Mouse (Mus musculus) brain, embryonic 14.5 days (tissue): ENCODE data around the gene Stk40. TPM values are rescaled to one million over a fixed set of nuclear protein-coding genes. Genes with fewer than 3 reads are reported as not detected.
A peak's percentile ranks its signal among the peaks of the same experiment; 100 is the strongest.
"Not testable (repeated sequence)": the region's sequence is repeated elsewhere in the genome, so short reads cannot be mapped to it uniquely, and the experiment has no call there.

Source experiments
- DNase-seq: peaks from one replicate; pipeline ENCODE4 v3.0.0-alpha.2; 2011; ENCODE audit warnings: low read depth
- CTCF ChIP-seq: fragments of 200-500 bp; IDR thresholded peaks from 2 replicates; pipeline ENCODE4 v1.5.1; 2012; ENCODE audit warnings: inconsistent platforms, mild to moderate bottlenecking, moderate library complexity, borderline replicate concordance; ENCODE audit not compliant: insufficient read depth, insufficient read length; ENCODE audit errors: extremely low read depth
- POLR2A ChIP-seq: fragments of 200-500 bp; IDR thresholded peaks from 2 replicates; pipeline ENCODE4 v1.6.1; 2012; ENCODE audit warnings: mild to moderate bottlenecking, inconsistent platforms, borderline replicate concordance; ENCODE audit not compliant: poor library complexity, insufficient read depth, insufficient read length, severe bottlenecking; ENCODE audit errors: extremely low read depth
- polyA plus RNA-seq: library from polyadenylated mRNA; depleted of rRNA; stranded (reverse); fragments of >200 nt; gene quantifications from 2 replicates; pipeline ENCODE4 v1.2.3, GENCODE M21; 2012

The Stk40 gene
- polyA plus RNA-seq, 1 experiment: 28.1 TPM

GRCm38 (mm10) chr4:126081601-126082000 lies 22.2 kb upstream of the Stk40 start:
- no peak for DNase-seq
- no peak for TF ChIP-seq CTCF
- TF ChIP-seq POLR2A: no peak

- no peak for TF ChIP-seq POLR2A
- TF ChIP-seq CTCF: no peak
- DNase-seq: no peak
These were observed 20.7 kb upstream of the Stk40 start for GRCm38 (mm10) chr4:126083021-126083420.

GRCm38 (mm10) chr4:126084382-126084781 lies 19.4 kb upstream of the Stk40 start:
- DNase-seq: no peak
- TF ChIP-seq POLR2A (no peak), CTCF (no peak)

DNA sequence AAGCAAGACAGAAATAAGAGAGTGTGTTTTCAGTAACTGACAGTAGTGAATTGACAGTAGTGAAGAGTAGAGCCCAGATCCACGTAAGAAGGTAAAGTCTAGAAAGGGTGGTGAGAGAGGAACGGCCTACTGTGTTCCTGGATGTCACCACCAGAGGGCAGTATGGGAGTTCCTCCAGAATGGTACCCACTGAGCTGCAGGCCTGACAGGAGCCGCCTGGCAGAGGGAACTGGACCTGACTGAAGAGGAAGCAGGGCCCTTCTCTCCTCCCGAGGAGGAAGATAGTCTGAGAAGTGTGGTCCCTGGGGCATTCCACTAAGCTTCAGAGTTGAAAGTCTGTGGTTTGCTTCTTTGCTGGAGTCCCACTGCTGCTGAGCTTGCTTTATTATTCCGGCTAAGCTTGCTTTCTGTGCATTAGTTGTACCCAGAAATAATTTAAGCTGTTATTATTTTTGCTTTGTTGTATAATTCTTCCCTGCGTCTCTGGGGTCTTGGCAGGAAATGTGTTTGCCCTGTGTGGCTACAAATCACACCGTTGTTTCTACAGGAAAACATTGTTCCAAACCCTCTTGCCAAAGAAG lies 17.7 kb upstream of the Stk40 start:
- TF ChIP-seq CTCF (peak; percentile 93), POLR2A (no peak)
- peak; percentile 90 for DNase-seq

GRCm38 (mm10) chr4:126090101-126090847 lies 13.5 kb upstream of the Stk40 start:
- TF ChIP-seq POLR2A: no peak
- TF ChIP-seq CTCF: no peak
- DNase-seq: no peak

DNA sequence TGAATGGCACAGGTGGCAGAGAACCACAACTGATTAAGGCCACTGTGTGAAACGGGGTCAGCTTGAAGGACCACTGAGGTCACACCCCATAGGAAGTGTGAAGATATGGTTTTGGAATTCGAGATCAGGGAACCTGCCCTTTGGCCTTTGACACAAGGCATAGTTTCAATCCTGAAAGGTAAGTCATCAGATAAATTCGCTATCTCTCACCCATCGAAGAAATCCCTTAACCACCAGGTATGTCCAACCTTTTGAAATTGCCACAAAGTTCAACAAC lies 13.0 kb upstream of the Stk40 start:
- no peak for DNase-seq
- TF ChIP-seq CTCF (no peak), POLR2A (no peak)

- TF ChIP-seq CTCF (no peak), POLR2A (no peak)
- DNase-seq: no peak
These were observed 11.9 kb upstream of the Stk40 start for GRCm38 (mm10) chr4:126091873-126092272.

DNA sequence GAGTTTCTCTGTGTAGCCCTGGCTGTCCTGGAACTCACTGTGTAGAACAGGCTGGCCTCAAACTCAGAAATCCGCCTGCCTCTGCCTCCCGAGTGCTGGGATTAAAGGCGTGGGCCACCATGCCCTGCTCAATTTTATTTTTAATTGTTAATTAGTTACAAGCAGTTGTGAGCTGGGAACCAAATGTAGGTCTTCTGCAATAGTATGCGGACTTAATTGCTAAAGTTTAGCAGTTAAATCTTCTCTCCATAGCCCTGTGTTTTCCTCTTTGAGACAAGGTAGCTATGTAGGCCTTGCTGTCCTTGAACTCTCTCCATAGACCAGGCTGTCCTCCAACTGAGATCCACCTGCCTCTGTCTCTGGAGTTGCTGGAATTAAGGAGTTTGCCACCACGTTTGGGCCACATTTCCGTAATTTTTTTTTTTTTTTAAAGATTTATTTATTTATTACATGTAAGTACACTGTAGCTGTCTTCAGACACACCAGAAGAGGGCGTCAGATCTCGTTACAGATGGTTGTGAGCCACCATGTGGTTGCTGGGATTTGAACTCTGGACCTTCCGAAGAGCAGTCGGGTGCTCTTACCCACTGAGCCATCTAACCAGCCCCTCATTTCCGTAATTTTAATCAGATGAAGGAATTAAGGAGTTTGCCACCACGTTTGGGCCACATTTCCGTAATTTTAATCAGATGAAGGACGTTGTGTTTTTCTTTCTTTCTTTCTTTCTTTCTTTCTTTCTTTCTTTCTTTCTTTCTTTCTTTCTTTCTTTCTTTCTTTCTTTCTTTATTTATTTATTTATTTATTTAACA lies 7.9 kb upstream of the Stk40 start:
- DNase-seq: not testable (repeated sequence)

DNA sequence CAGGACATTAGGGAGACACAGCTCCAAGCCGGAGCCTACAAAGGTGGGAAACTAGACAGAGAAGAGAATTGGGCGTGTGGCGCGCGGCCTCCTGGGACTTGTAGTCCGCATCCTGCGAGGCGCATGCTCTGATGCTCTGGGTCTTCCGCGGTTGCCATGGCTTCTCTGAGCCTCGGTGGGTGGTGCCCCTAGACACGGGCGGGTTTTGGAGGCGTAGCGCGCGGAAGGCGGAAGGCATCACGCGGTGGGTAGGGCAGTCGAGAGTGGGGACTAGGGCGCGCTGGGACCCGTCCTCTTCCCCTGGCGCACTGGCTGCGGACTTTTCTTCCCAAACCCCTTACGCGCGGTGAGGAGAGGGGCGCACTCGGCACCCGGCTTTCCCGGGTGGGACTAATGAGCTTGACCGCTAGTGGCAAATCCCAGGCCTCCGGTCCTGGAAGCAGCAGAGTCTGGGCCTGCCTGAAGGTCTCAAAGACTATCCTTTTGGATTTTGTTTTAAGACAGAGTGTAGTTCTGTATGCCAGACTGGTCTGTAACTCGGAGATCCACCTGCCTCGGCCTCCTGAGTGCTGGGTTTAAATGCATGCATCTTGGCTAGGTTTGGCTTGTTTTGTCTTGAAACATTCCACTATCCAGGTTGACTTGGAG lies 7.2 kb upstream of the Stk40 start, which contains the start of gene Lsm10:
Lsm10 (plus strand) TSS at position 160 of the 648 bp plus-strand sequence.
- DNase-seq: peak; percentile 99

DNA sequence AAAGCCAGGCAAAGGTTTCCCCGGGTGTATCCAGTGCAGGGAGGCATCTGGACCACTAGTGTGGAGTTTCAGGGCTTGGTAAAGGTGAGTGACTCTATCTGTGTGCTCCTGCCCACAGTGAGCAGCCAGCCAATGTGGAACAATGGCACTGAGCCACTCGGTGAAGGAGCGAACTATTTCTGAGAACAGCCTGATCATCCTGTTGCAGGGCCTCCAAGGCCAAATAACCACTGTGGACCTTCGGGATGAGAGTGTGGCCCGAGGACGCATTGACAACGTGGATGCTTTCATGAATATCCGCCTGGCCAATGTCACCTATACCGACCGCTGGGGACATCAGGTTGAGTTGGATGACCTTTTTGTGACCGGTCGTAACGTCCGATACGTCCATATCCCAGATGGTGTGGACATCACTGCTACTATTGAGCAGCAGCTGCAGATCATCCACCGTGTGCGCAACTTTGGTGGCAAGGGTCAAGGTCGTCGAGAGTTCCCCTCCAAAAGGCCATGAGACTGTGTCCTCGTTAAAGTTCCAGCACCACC lies 6.0 kb upstream of the Stk40 start:
- no peak for TF ChIP-seq CTCF
- no peak for TF ChIP-seq POLR2A

More for the DNA sequence above, 7.2 kb upstream of the Stk40 start, which contains the start of gene Lsm10:
- TF ChIP-seq CTCF (no peak), POLR2A (peak; percentile 48; the same call in 1 of the 2 replicates)

GRCm38 (mm10) chr4:126099365-126099764 lies 4.4 kb upstream of the Stk40 start:
- DNase-seq: no peak
- TF ChIP-seq POLR2A (no peak), CTCF (no peak)

More for the DNA sequence above, 6.0 kb upstream of the Stk40 start:
- DNase-seq: no peak

GRCm38 (mm10) chr4:126100764-126101163 lies 3.0 kb upstream of the Stk40 start:
- DNase-seq: no peak
- no peak for TF ChIP-seq POLR2A
- no peak for TF ChIP-seq CTCF
